Mouse (Mus musculus): ENCODE measurements around the gene Olfr1504. TPM values are rescaled to one million over a fixed set of nuclear protein-coding genes. Genes with fewer than 3 reads are reported as not detected.
"Not testable (repeated sequence)": the region's sequence is repeated elsewhere in the genome, so short reads cannot be mapped to it uniquely, and the experiment has no call there.

Gene Olfr1504
- not detected in 2 replicates for total RNA-seq (2014; rRNA removed)
- polyA plus RNA-seq (2015; fragmentation: Nextera tagmentation; extraction: Ambion mirVana), result not detected in 2 replicates

GRCm38 (mm10) chr19:13897828-13898227, at the start of gene Olfr1504:
TSS of gene Olfr1504 (minus strand) at chr19:13897928.
- 72% methylated on average over 1 of the region's 1 CpGs for WGBS

GRCm38 (mm10) chr19:13913230-13913629, 15.5 kb upstream of the Olfr1504 start, which contains the start of gene Olfr1505:
TSS of gene Olfr1505 (plus strand) at chr19:13913530.
- Histone ChIP-seq H3K4me1 (ENCODE audit: insufficient read depth, low read length) (no peaks in the 10 kb centered on the region), H3K9ac (replicated peaks; ENCODE audit: low read length) (no peak within 1 kb of the TSS), H3K9me3 (ENCODE audit: low read length) (no peaks in the 10 kb centered on the region), H3K4me3 (ENCODE audit: low read length) (no peak within 1 kb of the TSS), H3K27ac (no peak within 1 kb of the TSS), H3K4me2 (ENCODE audit: low read depth, low read length) (no peak within 1 kb of the TSS), H3K27me3 (ENCODE audit: insufficient read depth, low read length) (no peaks in the 10 kb centered on the region), H3K36me3 (ENCODE audit: insufficient read depth, low read length) (no peaks in the 10 kb centered on the region)
- WGBS, result 84% methylated on average over 2 of the region's 2 CpGs
- no peak for TF ChIP-seq CTCF (IDR thresholded peaks at IDR 0.05; ENCODE audit: low read depth)
- no peak for DNase-seq (ENCODE audit: low spot score)
- ATAC-seq, result no peak

More at GRCm38 (mm10) chr19:13897828-13898227, at the start of gene Olfr1504:
- DNase-seq (ENCODE audit: low spot score) (no peak), ATAC-seq (no peak)
- no peaks in the 10 kb centered on the region for H3K4me1 ChIP-seq (ENCODE audit: insufficient read depth, low read length)
- H3K27ac ChIP-seq, result no peak within 1 kb of the TSS
- no peak within 1 kb of the TSS for H3K4me2 ChIP-seq (ENCODE audit: low read depth, low read length)
- H3K4me3 ChIP-seq (ENCODE audit: low read length), result no peak within 1 kb of the TSS
- H3K9ac ChIP-seq (replicated peaks; ENCODE audit: low read length), result no peak within 1 kb of the TSS
- no peak for TF ChIP-seq CTCF (IDR thresholded peaks at IDR 0.05; ENCODE audit: low read depth)
- no peaks in the 10 kb centered on the region for H3K36me3 ChIP-seq (ENCODE audit: insufficient read depth, low read length)
- no peaks in the 10 kb centered on the region for H3K9me3 ChIP-seq (ENCODE audit: low read length)
- H3K27me3 ChIP-seq (ENCODE audit: insufficient read depth, low read length), result no peaks in the 10 kb centered on the region

DNA sequence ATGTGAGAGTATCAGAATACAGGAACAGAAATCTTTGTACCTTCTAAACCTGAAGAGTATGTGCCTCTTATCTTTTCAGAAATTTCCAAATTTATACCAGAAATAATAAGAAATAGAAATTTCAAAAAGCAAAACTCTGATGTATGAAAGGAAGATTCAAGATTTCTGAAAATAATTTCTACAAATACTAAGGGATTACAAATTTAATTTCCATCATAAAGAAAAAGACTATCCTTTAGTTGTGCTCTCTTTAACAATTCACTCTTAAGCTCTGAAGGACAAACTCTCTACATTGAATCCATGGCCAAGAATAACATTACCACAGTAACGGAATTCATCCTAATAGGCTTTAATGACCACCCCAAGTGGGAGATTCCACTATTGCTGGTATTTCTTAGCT, 36.2 kb downstream of the Olfr1504 start, which contains the start of gene Olfr1502:
Gene Olfr1502 (plus strand): TSS at position 301 of the 400 bp plus-strand sequence.
- H3K9ac ChIP-seq (replicated peaks; ENCODE audit: low read length), result no peak within 1 kb of the TSS
- DNase-seq (ENCODE audit: low spot score) (no peak), ATAC-seq (no peak)
- no peaks in the 10 kb centered on the region for H3K4me1 ChIP-seq (ENCODE audit: insufficient read depth, low read length)
- WGBS, result 76% methylated on average over 1 of the region's 1 CpGs
- H3K36me3 ChIP-seq (ENCODE audit: insufficient read depth, low read length), result no peaks in the 10 kb centered on the region
- H3K4me3 ChIP-seq (ENCODE audit: low read length), result no peak within 1 kb of the TSS
- H3K27me3 ChIP-seq (ENCODE audit: insufficient read depth, low read length), result no peaks in the 10 kb centered on the region
- H3K9me3 ChIP-seq (ENCODE audit: low read length), result no peaks in the 10 kb centered on the region
- no peak within 1 kb of the TSS for H3K4me2 ChIP-seq (ENCODE audit: low read depth, low read length)
- no peak for TF ChIP-seq CTCF (IDR thresholded peaks at IDR 0.05; ENCODE audit: low read depth)
- H3K27ac ChIP-seq, result no peak within 1 kb of the TSS

- not testable (repeated sequence) for H3K4me1 ChIP-seq (ENCODE audit: insufficient read depth, low read length); H3K27ac ChIP-seq; H3K27me3 ChIP-seq (ENCODE audit: insufficient read depth, low read length); H3K4me2 ChIP-seq (ENCODE audit: low read depth, low read length); ATAC-seq; DNase-seq (ENCODE audit: low spot score); H3K9me3 ChIP-seq (ENCODE audit: low read length); H3K36me3 ChIP-seq (ENCODE audit: insufficient read depth, low read length); H3K9ac ChIP-seq (replicated peaks; ENCODE audit: low read length); H3K4me3 ChIP-seq (ENCODE audit: low read length)
Measured at GRCm38 (mm10) chr19:13850592-13850991, 47.1 kb downstream of the Olfr1504 start, which contains the start of gene Olfr1501. TSS of gene Olfr1501 (minus strand) at chr19:13850692.

Other genes starting within 250 kb of the Olfr1504 start
- not detected in 2 replicates for gene Olfr1490, start 246.8 kb downstream of the Olfr1504 start, total RNA-seq (2014; rRNA removed)
- not detected in 2 replicates for gene Olfr1490, start 246.8 kb downstream of the Olfr1504 start, polyA plus RNA-seq (2015; fragmentation: Nextera tagmentation; extraction: Ambion mirVana)
- not detected in 2 replicates for gene Olfr1491, start 200.7 kb downstream of the Olfr1504 start, total RNA-seq (2014; rRNA removed)
- gene Olfr1491, start 200.7 kb downstream of the Olfr1504 start, polyA plus RNA-seq (2015; fragmentation: Nextera tagmentation; extraction: Ambion mirVana), result not detected in 2 replicates
- not detected in 2 replicates for gene Olfr1493-ps1, start 174.7 kb downstream of the Olfr1504 start, total RNA-seq (2014; rRNA removed)
- gene Olfr1493-ps1, start 174.7 kb downstream of the Olfr1504 start, polyA plus RNA-seq (2015; fragmentation: Nextera tagmentation; extraction: Ambion mirVana), result not detected in 2 replicates
- not detected in 2 replicates for gene Olfr1494, start 158.2 kb downstream of the Olfr1504 start, total RNA-seq (2014; rRNA removed)
- not detected in 2 replicates for gene Olfr1494, start 158.2 kb downstream of the Olfr1504 start, polyA plus RNA-seq (2015; fragmentation: Nextera tagmentation; extraction: Ambion mirVana)
- gene Olfr1495, start 133.3 kb downstream of the Olfr1504 start, total RNA-seq (2014; rRNA removed), result not detected in 2 replicates
- not detected in 2 replicates for gene Olfr1495, start 133.3 kb downstream of the Olfr1504 start, polyA plus RNA-seq (2015; fragmentation: Nextera tagmentation; extraction: Ambion mirVana)
- gene Olfr1496, start 120.0 kb downstream of the Olfr1504 start, total RNA-seq (2014; rRNA removed), result not detected in 2 replicates
- gene Olfr1496, start 120.0 kb downstream of the Olfr1504 start, polyA plus RNA-seq (2015; fragmentation: Nextera tagmentation; extraction: Ambion mirVana), result not detected in 2 replicates
- not detected in 2 replicates for gene Olfr1497, start 99.7 kb downstream of the Olfr1504 start, total RNA-seq (2014; rRNA removed)
- not detected in 2 replicates for gene Olfr1497, start 99.7 kb downstream of the Olfr1504 start, polyA plus RNA-seq (2015; fragmentation: Nextera tagmentation; extraction: Ambion mirVana)
- not detected in 2 replicates for gene Olfr1499, start 78.5 kb downstream of the Olfr1504 start, total RNA-seq (2014; rRNA removed)
- gene Olfr1499, start 78.5 kb downstream of the Olfr1504 start, polyA plus RNA-seq (2015; fragmentation: Nextera tagmentation; extraction: Ambion mirVana), result not detected in 2 replicates
- gene Olfr1500, start 67.4 kb downstream of the Olfr1504 start, total RNA-seq (2014; rRNA removed), result not detected in 2 replicates
- gene Olfr1500, start 67.4 kb downstream of the Olfr1504 start, polyA plus RNA-seq (2015; fragmentation: Nextera tagmentation; extraction: Ambion mirVana), result not detected in 2 replicates
- gene Olfr1501, start 47.2 kb downstream of the Olfr1504 start, total RNA-seq (2014; rRNA removed), result not detected in 2 replicates
- not detected in 2 replicates for gene Olfr1501, start 47.2 kb downstream of the Olfr1504 start, polyA plus RNA-seq (2015; fragmentation: Nextera tagmentation; extraction: Ambion mirVana)
- gene Olfr1502, start 36.1 kb downstream of the Olfr1504 start, total RNA-seq (2014; rRNA removed), result not detected in 2 replicates
- not detected in 2 replicates for gene Olfr1502, start 36.1 kb downstream of the Olfr1504 start, polyA plus RNA-seq (2015; fragmentation: Nextera tagmentation; extraction: Ambion mirVana)
- gene Olfr1505, start 15.6 kb upstream of the Olfr1504 start, total RNA-seq (2014; rRNA removed), result not detected in 2 replicates
- gene Olfr1505, start 15.6 kb upstream of the Olfr1504 start, polyA plus RNA-seq (2015; fragmentation: Nextera tagmentation; extraction: Ambion mirVana), result not detected in 2 replicates

Measured in hindbrain, postnatal 0 days (tissue).